Mouse (Mus musculus) G1E (cell line): ENCODE measurements around the gene Ell.

Experiments used
- CTCF ChIP-seq: IDR thresholded peaks from 2 replicates; pipeline ENCODE4 v1.5.1; 2012; ENCODE audit warnings: low read depth, low read length, inconsistent platforms, mixed read lengths
- GATA1 ChIP-seq: IDR thresholded peaks from 2 replicates; pipeline ENCODE4 v1.6.1; 2012; ENCODE audit warnings: borderline replicate concordance, low read length, inconsistent platforms, mixed read lengths
- GATA2 ChIP-seq: IDR thresholded peaks from 2 replicates; pipeline ENCODE4 v1.6.1; 2012; ENCODE audit warnings: low read depth, low read length, inconsistent platforms, borderline replicate concordance
- POLR2AphosphoS5 ChIP-seq: IDR thresholded peaks from 2 replicates; pipeline ENCODE4 v1.6.1; 2012; ENCODE audit warnings: low read depth, low read length, inconsistent platforms; ENCODE audit not compliant: insufficient replicate concordance
- TAL1 ChIP-seq: conservative IDR thresholded peaks from 2 replicates; pipeline ENCODE4 v1.6.1; 2012; ENCODE audit warnings: low read depth, low read length, inconsistent platforms, mixed read lengths

- TF ChIP-seq CTCF: no peak
- TF ChIP-seq TAL1: no peak
- TF ChIP-seq GATA1: no peak
- no peak for TF ChIP-seq POLR2AphosphoS5
- no peak for TF ChIP-seq GATA2
These were observed 68.9 kb downstream of the Ell start for GRCm38 (mm10) chr8:70607898-70608748.
